Mouse (Mus musculus): ENCODE measurements at regions not wholly inside any gene's neighbourhood (a gene's known extent, or its start where the extent isn't known, plus 50 kb on each side); places are given as distances from the start of the nearest gene placed in this dataset.

DNA sequence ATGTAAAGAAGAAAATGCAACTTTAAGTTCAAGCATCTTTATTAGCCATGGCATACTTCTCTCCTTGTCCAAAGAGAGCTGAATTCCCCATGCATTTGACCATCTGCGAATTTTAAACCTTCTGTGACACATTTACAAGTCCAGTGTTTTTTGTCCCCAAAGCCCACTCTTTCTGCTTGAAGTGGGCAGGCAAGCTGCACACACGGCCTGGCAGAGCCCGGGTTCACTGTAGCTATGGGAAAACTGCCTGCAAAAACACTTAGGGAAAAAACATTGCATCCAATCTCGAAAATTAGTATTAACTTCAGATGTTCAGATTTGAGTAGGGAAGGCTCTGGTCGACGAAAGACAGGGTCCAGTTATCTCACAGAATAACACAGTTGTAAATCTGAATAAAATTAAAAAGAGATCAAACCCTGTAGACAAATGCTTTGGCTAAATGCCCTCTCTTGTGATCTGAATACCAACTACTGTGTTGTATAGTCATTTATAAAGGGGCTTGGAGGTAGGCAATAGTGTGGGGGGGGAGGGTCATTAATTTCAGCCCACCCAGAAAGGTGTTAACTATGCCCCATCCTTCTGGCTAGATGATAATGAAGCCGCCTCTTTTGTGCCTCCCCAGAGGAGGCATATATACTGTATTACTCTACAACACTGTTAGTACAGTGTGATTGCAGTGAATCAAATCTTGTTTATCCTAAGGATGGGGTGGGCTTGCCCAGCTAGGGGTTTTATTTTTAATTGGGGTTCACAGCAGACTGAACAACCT is 793.7 kb downstream of the Nr2f2 start:
- TF ChIP-seq POLR2A (IDR thresholded peaks at IDR 0.05; ENCODE audit: borderline replicate concordance, extremely low read depth, insufficient read depth, insufficient read length, poor library complexity, severe bottlenecking) (no peak), CTCF (IDR thresholded peaks at IDR 0.05; ENCODE audit: borderline replicate concordance, extremely low read depth, insufficient read depth, insufficient read length) (no peak)
